Mouse (Mus musculus) layer of hippocampus, adult 11-12 months (tissue): ENCODE measurements around the gene Cd48.
"Not testable (repeated sequence)": the region's sequence is repeated elsewhere in the genome, so short reads cannot be mapped to it uniquely, and the experiment has no call there.

Experiments used
- DNase-seq: peaks from one replicate; pipeline ENCODE4 v3.0.0; 2022; ENCODE audit warnings: low spot score

Cd48 gene

DNA sequence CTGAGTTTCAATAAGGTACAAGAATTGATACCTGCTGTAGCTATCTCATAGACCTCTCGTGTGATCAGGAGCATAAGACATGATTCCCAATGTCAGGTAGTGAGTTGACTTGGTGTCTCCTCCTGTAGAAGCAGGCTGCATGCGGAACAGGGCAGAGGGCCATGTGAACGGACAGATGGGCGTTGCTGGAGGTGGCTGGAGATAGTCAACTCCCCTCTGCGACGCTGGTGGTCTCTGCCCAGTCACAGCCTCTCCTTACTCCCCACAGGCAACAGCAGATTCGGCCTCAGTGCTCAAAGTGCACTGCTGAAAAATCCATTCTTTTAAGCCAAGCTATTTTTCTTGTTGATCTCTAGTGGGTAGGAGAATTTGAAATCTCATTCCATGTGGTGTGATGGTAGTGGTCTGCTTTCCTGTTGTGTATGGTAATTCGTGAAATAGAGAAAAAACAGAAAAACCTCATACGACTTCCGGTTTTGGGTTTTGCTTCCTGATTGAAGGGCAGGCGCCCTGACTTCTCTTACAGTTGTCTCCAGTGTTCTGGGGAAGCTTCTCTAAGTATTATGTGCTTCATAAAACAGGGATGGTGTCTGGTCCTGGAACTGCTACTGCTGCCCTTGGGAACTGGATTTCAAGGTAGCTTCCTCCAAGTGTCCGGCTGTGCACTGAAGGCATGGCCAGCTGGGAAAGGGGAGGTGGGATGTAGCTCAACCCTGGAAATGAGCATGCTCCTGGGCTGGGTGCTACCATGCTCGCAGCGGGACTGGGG lies at the start of gene Cd48:
Gene Cd48 (plus strand): TSS at position 479 of the 769 bp plus-strand sequence.
- DNase-seq: no peak

DNA sequence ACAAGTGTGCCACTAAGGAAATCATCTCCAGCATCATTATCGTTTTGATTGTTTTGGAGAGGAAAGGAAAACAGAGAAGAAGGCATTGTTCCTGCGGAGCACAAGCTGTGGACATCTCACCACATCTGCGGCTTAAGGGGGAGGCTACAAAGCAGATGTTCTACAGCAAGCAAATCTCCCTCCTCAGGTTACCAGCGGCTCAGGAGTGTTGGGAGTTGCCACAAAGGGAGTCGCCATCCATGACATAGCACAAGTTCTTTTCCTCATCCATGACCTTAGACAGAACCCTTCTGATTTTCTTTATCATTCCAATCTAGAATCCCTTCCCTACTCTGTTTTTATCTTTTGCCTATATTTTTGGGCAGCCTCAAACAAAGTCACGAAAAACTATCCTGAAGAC lies 46.1 kb upstream of the Cd48 start:
- DNase-seq: no peak

DNA sequence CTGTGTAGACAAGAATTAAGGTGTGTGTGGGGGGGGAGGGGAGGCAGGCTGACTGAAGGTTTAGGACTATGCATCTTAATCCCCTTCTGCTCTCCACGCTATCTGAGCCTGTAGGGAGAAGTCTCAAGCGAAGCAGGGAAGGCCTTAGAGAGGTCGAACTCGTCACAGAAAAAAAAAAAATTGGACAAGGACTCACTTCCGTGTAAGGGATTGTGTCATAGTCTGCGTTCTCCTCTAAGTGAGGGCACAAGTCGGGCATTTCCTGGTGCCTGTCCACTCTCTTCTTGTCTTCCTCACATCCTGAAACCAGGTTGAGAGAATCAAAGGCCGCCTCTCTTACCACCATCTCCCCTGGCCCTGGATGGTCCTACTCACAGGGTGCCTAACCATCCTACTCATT lies 44.7 kb upstream of the Cd48 start:
- DNase-seq: no peak

DNA sequence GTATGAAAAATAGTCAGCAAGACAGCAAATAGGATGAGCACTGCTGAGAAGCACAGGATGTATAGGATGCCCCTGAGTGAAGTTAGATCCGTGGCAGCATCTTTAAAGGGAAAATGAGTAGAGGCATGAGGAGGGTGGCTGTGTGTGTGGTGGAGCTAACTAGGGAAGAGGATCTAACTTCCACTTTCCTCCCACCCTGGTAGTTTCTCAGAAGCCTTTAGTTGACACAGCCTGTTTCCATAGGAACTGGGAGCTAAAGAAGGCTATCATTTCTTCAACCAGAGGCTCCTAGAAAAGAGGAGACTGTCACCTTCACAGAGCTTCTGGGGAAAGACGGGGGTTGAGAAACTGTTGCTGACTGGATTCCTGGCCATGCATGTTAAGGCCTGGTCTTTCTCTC lies 43.1 kb upstream of the Cd48 start:
- no peak for DNase-seq

DNA sequence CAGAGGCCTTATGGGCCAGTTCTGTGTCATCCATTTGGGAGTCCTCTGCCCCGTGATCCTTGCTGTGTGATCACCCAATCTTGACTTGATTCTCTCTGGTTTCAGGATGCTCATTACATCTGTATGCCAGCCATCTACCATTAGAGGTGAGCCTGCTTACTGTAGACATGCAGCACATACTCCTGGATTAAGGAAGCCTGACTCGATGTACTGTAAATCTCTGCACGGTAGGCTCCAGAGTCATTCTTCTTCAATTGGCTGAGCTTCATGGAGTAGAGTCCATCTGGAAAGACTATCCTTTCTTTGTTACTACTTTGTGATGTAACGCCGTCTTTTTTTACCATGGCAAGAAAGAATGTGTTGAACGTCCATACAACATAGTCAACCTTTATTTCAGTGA lies 41.0 kb upstream of the Cd48 start:
- DNase-seq: no peak

DNA sequence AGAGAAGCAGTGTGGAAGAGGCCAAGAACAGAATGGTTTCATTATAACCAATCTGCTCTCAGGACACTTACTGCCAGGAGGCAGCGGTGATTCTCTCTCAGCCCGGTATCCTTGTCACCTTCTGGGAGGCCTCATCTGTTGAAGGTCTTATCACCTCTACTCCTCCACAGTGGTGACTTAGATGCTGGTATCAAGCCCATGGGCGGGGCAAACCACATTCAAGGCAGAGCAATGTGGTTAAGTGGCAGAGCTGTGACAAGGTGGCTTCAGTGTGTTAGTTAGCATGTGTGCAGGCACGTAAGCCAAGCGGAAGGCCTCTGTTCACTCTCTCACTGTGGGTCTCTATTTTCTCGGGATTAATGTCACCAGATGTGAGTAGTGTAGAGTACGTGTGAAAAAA lies 38.2 kb upstream of the Cd48 start:
- no peak for DNase-seq

DNA sequence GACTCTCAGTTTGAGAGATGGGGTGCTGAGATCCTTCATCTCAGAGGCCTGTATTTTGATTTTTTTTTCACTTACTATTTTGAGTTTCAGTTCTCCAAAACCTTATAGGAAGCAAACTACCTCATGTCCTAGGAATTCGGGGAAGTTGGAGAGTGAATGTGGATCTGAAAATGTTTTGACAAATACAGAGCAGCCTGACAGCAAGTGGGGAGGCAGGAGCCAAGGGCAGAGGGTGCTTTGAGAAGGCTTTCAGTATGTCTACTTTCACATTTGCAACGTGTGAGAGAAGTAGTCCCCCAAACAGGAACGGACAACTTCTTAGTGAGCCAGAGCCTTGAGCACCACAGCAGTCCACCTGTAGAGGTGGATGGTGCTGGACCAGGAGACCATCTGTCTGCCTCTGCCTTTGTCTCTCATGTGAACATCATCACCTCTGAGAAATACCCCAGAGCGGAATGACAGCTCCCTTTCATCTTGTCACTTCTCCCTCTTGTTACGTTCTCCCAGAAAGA lies 35.3 kb upstream of the Cd48 start:
- no peak for DNase-seq

DNA sequence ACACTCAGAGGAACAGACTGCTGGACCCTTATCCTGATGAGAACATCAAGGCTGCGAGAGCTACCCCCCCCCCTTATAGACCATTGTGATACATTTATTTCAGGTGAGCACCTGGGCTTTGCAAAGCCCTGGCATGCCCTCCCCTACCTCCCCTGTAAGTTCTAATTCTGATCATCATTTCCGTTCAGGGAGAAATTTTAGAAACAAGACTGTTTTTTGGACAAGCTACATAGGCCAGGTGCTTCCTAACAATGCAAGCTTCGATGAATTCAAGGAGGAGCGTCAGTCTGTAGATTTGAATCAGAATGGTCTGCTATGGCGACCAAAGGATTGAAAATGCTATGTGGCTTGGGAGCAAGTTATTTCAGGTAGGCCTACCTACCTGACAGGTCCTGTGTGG lies 34.1 kb upstream of the Cd48 start:
- no peak for DNase-seq

DNA sequence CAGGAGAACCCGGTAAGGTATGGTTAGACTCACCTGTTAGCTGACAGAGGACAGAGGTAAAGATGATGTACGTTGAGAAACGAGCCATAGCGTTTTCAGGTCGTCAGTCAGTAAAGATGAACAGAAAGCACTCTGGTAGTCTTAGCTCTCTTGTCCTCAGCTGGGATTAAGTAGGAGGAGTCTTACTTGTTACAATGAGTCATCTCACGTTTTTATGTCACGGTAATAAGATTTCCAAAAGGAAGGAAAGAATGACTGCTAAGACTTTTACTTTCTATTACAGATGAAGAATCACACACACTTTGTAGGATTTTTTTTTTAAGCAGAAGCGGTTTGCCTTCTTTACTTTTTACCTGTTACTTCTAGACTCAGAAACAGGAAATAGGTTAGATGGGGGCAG lies 33.0 kb upstream of the Cd48 start:
- DNase-seq: no peak

DNA sequence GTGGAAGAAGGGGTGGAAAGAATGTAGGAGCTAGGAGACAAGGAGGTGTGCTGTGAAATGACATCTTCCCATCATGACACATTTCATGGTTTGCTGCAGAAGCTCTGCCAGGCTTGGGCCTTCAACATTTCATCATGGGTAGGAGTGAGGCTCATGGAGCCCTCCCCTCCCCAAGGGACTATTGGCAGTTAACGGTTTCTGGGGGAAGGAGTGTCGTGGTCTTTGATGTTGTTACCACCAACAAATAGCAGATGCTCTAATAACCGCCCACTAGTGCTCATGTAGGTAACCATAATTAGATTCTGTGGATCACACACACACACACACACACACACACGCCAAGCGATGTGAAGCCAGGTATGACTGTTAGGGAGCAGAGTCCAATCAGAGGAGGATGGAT lies 29.1 kb upstream of the Cd48 start, which contains the start of gene Slamf7:
Gene Slamf7 (minus strand): TSS at position 302 of the 400 bp plus-strand sequence.
- no peak for DNase-seq

DNA sequence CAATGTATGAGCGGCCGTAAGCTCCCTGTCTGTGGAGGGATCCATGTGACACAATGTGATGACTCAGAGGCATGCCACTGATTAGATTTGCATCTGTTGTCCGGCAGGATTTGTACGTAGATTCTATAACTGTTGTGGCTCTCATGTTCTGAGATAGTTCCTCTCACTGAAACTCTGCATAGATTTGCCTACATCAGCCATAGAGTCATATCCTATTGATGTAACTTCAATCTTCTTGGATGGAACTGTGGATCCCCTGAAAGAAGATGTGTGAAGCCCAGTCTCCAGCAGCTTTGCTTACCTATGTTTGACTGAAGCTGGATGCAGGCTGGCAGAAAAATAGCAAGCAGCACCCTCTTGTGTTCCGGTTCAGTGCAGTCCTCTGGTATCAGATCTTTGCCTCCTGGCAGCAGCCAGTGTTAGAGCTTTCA lies 23.2 kb upstream of the Cd48 start:
- peak; percentile 51 for DNase-seq

DNA sequence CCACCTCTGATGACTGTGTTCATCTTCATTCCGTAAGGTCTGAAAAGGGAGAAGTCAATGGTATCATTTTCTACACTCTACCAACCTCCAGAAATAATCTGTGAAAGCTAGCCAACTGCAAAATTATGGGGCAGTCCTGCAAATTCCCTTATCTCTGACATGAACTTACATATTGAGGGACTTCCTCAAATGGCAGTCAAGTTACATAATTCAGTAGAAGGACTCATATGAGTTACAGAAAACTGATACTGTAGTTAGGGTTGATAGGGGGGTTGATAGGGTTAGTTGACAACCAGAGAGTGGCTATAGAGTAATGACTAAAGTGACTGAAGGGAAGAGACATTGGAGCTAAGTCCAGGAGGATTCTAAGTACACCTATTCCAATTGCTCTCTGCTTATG lies 21.4 kb upstream of the Cd48 start:
- no peak for DNase-seq

DNA sequence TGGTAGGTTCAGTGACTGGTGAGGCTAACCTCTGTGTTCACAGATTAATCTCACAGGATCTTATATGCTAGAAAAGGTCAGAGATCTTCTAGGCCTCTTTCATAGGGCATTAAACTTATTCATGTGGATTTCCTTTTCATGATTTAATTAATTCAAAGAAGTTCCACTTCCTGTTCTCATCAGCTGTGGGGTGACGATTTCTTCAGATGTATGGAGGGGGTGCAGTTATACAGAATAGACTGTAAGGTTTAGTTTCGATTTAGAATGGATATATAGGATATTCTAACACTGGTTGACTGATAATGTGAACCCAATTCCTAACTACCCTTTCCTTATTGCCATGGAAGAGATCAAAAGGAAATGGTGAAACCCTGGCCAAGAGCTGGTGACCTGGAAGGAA lies 20.3 kb upstream of the Cd48 start:
- DNase-seq: no peak

DNA sequence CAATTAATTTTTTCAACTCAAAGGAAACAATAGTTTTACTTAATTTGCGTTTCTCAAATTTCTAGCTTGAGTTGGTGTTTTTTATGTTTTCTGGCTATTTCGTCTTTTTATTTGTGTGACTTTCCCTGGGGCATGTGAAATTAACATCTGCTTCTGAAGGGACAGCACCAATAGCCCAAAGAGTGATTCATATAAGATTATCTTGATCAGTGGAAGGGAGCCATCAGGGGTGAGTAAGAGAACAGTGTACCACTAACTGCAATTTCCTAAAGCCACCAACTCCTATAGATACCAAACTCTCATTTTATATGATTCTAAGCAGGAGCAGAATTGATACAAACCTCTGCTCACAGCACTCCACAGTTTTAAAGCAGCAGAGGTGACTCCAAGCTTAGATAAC lies 18.1 kb upstream of the Cd48 start:
- no peak for DNase-seq

DNA sequence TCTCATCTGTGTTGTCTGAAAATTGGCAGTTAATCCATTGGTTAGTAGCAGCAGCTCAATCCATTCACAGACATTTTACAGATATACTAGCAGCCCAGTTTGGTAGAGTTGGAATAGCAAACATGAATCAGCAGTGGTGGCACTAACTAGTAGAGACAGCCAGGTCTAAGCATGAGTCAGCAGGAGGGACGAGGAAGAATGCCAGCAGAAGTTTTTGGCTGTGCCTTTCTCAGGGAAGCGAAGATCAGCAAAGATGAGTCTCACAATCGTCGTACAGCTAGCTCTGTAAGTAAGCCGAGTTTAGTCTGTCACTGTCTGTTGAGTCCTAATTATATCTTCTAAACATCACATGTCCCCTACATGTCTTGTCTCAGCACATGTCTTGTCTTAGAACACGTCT lies 15.5 kb upstream of the Cd48 start:
- no peak for DNase-seq

DNA sequence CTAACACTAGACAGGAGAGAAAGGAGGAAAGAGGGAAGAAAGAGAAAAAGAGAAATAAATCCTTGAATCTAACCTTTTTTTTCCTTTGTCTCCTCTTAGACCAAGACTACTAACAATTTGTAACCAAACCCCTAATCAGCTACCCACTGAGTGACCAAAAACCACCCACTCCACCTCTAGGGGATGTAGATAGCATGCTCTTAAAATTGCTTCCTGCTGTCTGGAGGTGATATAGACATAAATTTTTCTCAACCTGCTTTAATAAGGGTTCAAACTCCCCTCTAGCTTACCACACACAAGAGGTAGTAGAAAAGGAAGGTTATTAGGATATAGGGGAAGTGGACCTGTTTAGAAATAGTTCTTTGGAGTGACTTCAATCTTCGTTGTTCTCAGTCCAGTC lies 14.6 kb upstream of the Cd48 start:
- DNase-seq: no peak

DNA sequence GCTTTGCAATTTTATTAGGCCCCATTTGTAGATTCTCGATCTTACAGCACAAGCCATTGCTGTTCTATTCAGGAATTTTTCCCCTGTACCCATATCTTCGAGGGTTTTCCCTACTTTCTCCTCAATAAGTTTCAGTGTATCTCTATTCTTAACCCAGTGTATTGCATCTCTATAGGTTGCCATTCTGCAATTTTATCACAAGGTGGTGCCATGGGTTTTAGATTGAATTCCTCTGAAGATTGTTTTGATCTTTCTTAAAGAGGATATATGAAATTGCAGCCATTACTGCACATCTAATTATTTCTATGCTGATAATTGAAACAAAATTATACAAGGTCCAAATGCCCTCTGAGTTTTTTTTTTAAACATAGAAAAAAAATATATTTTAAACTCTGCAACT lies 9.4 kb upstream of the Cd48 start:
- not testable (repeated sequence) for DNase-seq

DNA sequence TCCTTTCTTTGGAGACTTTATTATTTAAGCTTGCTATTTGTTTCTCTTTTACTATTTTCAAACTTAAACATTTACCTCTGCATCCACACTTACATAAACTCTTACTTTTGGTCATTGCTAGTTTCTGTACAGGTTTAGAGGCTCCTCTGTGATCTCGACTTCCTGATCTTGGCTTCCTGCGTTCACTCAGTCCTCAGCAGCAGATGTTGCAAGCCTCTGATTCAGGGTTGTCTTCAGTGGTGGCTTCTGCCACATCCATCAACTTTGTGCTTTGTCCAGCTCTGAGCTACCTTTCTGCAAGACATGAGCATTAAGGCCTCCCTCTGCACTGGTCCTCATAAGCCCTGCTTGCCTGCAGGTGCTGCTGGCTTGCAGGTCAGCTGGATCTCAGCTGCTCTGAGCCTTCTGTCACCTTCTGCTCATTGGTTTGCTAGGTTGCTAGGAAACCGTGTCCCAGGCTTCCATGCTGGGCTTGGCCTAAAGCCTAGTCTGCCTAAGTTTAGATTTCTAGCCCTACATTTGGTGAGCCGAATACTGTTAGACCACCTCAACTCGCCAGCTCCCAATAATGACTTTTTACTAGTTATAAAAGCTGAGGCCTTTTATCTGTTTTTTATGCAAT lies 8.8 kb upstream of the Cd48 start:
- DNase-seq: peak; percentile 54

DNA sequence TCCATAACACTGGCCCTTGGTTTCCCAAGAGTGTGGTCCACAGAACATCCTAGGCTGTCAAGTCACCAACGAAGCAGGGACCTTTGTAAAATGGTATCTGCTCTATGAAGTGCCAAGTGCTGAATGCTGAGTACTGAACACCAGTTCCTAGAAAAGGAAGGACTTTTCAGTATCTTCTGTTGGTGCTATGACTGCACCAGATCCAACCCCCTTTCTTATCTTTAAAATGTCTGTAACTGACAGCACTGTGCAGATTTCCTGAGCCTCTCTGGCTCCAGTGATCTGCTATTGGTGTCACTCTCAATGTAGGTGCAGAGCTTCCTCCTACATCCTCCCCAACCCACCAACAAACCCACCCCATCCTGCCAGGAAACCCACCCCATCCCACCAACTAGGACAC lies 7.3 kb upstream of the Cd48 start:
- no peak for DNase-seq

DNA sequence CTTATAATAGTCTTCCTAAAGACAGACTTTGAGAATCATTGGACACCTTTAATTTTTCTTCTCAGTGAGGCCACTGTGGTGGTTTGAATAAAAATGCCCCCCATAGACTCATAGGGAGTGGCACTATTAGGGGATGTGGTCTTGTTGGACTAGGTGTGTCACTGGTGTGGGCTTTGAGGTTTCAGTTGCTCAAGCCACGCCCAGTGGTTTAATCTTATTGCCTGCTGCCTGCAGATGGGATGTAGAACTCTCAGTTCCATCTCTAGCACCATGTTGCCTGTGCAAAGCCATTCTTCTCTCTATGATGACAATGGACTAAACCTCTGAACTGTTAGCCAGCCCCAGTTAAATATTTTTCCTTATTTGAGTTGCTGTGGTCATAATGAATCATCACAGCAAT lies 4.1 kb upstream of the Cd48 start:
- no peak for DNase-seq

DNA sequence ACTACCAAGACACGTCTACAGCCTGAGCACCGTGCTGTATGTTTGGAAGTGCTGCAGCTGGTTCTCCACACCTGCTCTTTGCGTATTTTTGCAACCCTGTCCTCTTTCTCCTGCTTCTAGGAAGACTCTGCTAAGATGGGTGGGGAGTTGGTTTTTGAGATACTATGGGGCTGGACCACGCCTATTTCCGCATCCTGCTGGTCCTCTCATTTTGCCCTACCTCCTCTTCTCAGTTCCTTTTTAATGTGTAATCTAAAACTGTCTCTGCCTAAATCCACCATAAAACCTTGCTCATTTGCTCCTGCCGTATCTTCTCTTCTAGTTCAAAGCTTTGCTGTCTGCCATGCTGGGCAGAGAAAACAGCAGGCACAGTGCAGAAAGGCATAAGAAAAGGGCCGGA lies 800 bp upstream of the Cd48 start:
- DNase-seq: no peak

DNA sequence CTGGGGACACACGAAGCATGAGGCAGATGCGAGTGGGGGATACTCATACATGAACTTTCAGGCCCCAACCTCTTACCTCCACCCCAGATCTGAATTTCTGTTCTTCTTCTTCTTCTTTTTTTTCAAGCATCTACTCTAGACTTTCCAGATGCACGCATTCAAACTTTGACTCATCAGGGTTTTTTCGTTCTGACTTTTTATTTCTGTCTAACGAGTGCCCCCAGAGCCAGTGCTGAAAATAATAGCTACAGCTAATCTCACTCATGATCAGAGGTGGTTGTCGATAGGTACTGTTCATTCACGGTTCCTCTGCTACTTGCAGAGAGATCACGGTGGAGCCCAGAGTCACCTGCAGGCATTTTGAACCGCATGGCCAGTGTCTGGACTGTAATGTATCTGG lies 3.1 kb downstream of the Cd48 start:
- no peak for DNase-seq

DNA sequence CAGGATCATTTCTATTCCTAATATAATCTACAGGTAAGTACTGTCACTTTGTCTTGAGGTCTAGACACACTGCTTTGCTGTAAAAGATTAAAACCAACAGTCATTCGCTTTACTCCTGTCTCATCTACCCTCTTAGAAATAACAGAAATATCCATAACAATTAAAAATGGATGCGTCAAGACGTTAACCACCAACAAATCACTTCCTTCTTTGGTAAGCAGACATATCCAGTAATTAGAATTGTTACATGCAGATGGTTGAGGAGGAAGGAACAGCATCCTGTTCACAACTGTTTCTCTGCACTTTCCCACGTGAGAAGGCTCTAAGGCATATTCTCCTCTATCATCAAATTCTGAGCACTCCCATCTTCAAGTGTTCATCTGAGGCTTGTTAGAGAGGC lies 5.5 kb downstream of the Cd48 start:
- no peak for DNase-seq

DNA sequence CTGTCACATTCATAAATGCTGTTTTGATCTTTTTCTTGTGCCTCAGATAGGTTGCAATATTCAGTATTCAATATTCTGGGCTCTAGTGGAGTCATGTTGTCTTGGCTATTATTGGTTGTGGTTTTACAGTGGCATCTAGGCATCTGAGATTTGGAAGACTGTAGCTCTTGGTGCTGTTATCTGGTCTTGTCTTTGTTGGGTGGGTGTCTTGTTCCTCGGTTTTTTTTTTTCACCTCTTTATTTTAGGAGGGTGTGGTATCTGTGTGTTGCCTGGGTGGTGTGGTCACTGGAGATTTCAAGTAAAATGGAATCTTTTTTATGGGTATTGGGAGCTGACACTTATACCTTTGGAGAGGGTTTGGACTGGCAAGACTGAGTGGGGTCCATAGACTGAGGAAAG lies 12.1 kb downstream of the Cd48 start:
- DNase-seq: no peak
